Mouse (Mus musculus): ENCODE results near the gene Csnk2a1. TPM values are rescaled to one million over a fixed set of nuclear protein-coding genes. Genes with fewer than 3 reads are reported as not detected.

The Csnk2a1 gene
- polyA plus RNA-seq, 1 experiment from 2014 or later = 75.7 TPM

DNA sequence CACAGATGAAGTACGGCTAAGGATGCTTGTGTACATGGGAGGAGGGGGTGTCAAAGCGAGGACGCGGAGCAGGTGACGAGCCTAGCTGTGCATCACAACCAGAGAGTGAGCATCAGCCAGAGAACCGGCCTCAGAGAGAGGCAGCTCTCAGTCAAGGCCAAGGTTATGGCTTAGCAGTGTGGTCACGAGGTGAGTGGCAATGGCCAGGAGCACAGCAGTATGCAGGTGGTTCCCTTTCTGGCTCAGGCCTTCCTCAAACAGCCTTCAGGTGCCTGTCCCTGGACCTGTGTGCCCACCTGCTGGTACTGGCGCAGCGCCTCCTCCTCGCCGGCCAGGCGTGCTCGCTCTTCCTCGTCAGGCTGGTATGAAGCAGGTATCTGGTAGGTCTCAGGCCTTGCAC, 97.3 kb downstream of the Csnk2a1 start:
- Histone ChIP-seq H3K9ac (ENCODE audit: low read length) (no peak overlapping the region), H3K9me3 (replicated peaks; ENCODE audit: control insufficient read depth, low read length) (no peaks in the 10 kb centered on the region), H3K36me3 (ENCODE audit: control insufficient read depth, insufficient read depth) (peaks cover 62% of the 10 kb centered on the region), H3K4me1 (ENCODE audit: control insufficient read depth, insufficient read depth, low read length) (no peaks in the 10 kb centered on the region), H3K27me3 (ENCODE audit: control insufficient read depth, insufficient read depth, low read length) (no peaks in the 10 kb centered on the region), H3K4me3 (ENCODE audit: low read length) (no peak overlapping the region), H3K27ac (ENCODE audit: low read length) (no peak overlapping the region), H3K4me2 (ENCODE audit: low read depth, low read length) (no peak overlapping the region)
- WGBS = 94% methylated on average over 14 of the region's 14 CpGs
- ATAC-seq (replicated peaks; ENCODE audit: extremely low read depth, insufficient read depth, low FRiP score) = no peak

GRCm38 (mm10) chr2:152324842-152325241, 98.2 kb downstream of the Csnk2a1 start:
- WGBS = 83% methylated on average over 3 of the region's 3 CpGs
- ATAC-seq (replicated peaks; ENCODE audit: extremely low read depth, insufficient read depth, low FRiP score) = no peak
- H3K9ac ChIP-seq (ENCODE audit: low read length) = no peak overlapping the region
- H3K27ac ChIP-seq (ENCODE audit: low read length) = no peak overlapping the region
- no peak overlapping the region for H3K4me3 ChIP-seq (ENCODE audit: low read length)
- H3K4me2 ChIP-seq (ENCODE audit: low read depth, low read length) = no peak overlapping the region
- no peaks in the 10 kb centered on the region for H3K27me3 ChIP-seq (ENCODE audit: control insufficient read depth, insufficient read depth, low read length)
- no peaks in the 10 kb centered on the region for H3K4me1 ChIP-seq (ENCODE audit: control insufficient read depth, insufficient read depth, low read length)
- H3K36me3 ChIP-seq (ENCODE audit: control insufficient read depth, insufficient read depth) = peaks cover 59% of the 10 kb centered on the region
- H3K9me3 ChIP-seq (replicated peaks; ENCODE audit: control insufficient read depth, low read length) = no peaks in the 10 kb centered on the region

DNA sequence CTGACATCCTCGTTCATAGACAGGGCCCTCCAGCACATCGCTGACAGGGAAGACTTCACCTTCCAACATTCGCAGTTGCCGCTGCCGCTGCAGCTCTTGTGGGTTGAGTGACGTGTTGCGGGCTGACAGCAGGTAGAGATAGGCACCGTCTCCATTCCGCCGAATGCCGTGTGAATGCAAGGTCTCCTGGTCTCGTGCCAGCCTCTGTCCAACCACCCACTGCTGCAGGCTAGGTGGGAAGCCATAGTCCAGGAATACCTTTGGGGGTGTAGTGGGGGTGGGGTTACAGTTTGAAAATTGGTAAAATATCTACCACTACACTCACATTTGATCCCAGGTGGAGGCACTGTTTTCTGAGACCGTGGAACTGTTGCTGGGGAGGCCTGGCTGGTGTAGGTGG, 99.5 kb downstream of the Csnk2a1 start:
- ATAC-seq (replicated peaks; ENCODE audit: extremely low read depth, insufficient read depth, low FRiP score) = no peak
- WGBS = 67% methylated on average over 13 of the region's 13 CpGs
- no peak overlapping the region for H3K9ac ChIP-seq (ENCODE audit: low read length)
- H3K9me3 ChIP-seq (replicated peaks; ENCODE audit: control insufficient read depth, low read length) = no peaks in the 10 kb centered on the region
- no peak overlapping the region for H3K4me2 ChIP-seq (ENCODE audit: low read depth, low read length)
- H3K36me3 ChIP-seq (ENCODE audit: control insufficient read depth, insufficient read depth) = peaks cover 48% of the 10 kb centered on the region
- no peak overlapping the region for H3K4me3 ChIP-seq (ENCODE audit: low read length)
- H3K4me1 ChIP-seq (ENCODE audit: control insufficient read depth, insufficient read depth, low read length) = peaks cover 9% of the 10 kb centered on the region
- H3K27me3 ChIP-seq (ENCODE audit: control insufficient read depth, insufficient read depth, low read length) = no peaks in the 10 kb centered on the region
- no peak overlapping the region for H3K27ac ChIP-seq (ENCODE audit: low read length)

GRCm38 (mm10) chr2:152326654-152327053, 100.0 kb downstream of the Csnk2a1 start:
- Histone ChIP-seq H3K4me1 (ENCODE audit: control insufficient read depth, insufficient read depth, low read length) (peaks cover 13% of the 10 kb centered on the region), H3K27ac (ENCODE audit: low read length) (no peak overlapping the region), H3K4me2 (ENCODE audit: low read depth, low read length) (no peak overlapping the region), H3K27me3 (ENCODE audit: control insufficient read depth, insufficient read depth, low read length) (no peaks in the 10 kb centered on the region), H3K36me3 (ENCODE audit: control insufficient read depth, insufficient read depth) (peaks cover 43% of the 10 kb centered on the region), H3K4me3 (ENCODE audit: low read length) (no peak overlapping the region), H3K9ac (ENCODE audit: low read length) (no peak overlapping the region), H3K9me3 (replicated peaks; ENCODE audit: control insufficient read depth, low read length) (no peaks in the 10 kb centered on the region)
- ATAC-seq (replicated peaks; ENCODE audit: extremely low read depth, insufficient read depth, low FRiP score) = no peak
- WGBS = 82% methylated on average over 8 of the region's 8 CpGs

DNA sequence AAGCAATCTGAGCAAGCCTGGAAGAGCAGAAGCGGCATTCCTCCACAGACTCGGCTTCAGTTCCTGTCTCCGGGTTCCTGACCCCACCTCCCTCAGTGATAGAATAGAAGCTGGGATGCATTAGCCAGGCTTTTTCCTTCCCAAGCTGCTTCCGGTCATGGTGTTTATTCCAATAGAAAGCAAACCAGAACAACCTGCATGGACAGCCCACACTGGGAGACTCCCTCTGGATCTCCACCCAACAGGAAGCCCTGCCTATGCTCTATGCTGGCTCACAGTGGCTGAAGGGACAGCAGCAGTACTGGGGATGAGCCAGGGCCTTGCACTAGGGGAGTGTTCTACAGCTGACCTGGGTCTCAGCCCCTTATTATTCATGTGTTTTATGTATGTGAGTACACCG, 101.3 kb downstream of the Csnk2a1 start:
- WGBS = 63% methylated on average over 5 of the region's 5 CpGs
- Histone ChIP-seq H3K4me1 (ENCODE audit: control insufficient read depth, insufficient read depth, low read length) (peaks cover 15% of the 10 kb centered on the region), H3K9me3 (replicated peaks; ENCODE audit: control insufficient read depth, low read length) (no peaks in the 10 kb centered on the region), H3K27ac (ENCODE audit: low read length) (no peak overlapping the region), H3K9ac (ENCODE audit: low read length) (no peak overlapping the region), H3K36me3 (ENCODE audit: control insufficient read depth, insufficient read depth) (peaks cover 33% of the 10 kb centered on the region), H3K4me2 (ENCODE audit: low read depth, low read length) (no peak overlapping the region), H3K27me3 (ENCODE audit: control insufficient read depth, insufficient read depth, low read length) (no peaks in the 10 kb centered on the region), H3K4me3 (ENCODE audit: low read length) (no peak overlapping the region)
- no peak for ATAC-seq (replicated peaks; ENCODE audit: extremely low read depth, insufficient read depth, low FRiP score)

DNA sequence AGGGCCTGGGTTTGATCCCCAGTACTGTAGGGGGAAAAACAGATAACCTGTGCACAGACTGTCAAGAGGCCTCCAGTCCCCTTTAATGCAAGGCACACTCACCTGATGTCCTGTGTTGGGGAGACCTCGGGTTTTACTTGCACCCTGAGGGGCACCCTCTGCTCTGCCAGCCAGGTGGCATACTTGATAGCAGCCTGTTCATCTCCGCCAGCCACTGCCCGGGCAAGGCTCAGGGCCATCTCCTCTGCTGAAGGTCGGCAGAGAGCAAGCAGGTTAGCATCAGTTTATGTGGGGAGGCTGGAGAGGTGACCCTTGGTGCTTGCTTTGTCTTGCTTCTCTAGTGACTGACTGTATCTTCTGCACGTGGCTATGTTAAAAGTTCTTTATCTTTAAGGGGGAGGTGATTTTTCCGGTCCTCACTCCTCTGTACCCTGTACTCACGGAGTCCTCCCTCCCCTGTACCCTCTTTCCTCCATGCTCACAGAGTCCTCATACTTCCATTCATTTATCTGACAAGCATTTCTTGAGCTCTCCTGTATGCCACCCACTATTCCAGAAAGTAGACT, 104.3 kb downstream of the Csnk2a1 start:
- H3K36me3 ChIP-seq (ENCODE audit: control insufficient read depth, insufficient read depth) = peaks cover 11% of the 10 kb centered on the region; the same call in 1 of the 2 replicates
- peaks cover 18% of the 10 kb centered on the region for H3K4me1 ChIP-seq (ENCODE audit: control insufficient read depth, insufficient read depth, low read length)
- no peaks in the 10 kb centered on the region for H3K27me3 ChIP-seq (ENCODE audit: control insufficient read depth, insufficient read depth, low read length)
- 40% methylated on average over 7 of the region's 7 CpGs for WGBS
- no peak overlapping the region for H3K27ac ChIP-seq (ENCODE audit: low read length)
- peak overlapping the region; percentile 94 for H3K4me2 ChIP-seq (ENCODE audit: low read depth, low read length)
- peak overlapping the region; percentile 98 for H3K4me3 ChIP-seq (ENCODE audit: low read length)
- peak overlapping the region; percentile 96; the same call in 1 of the 2 replicates for H3K9ac ChIP-seq (ENCODE audit: low read length)
- no peaks in the 10 kb centered on the region for H3K9me3 ChIP-seq (replicated peaks; ENCODE audit: control insufficient read depth, low read length)
- ATAC-seq (replicated peaks; ENCODE audit: extremely low read depth, insufficient read depth, low FRiP score) = no peak

Other genes starting within 250 kb of the Csnk2a1 start
- 10.9 and 12.3 TPM in 2 replicates for gene Fam110a, start 246.6 kb upstream of the Csnk2a1 start, polyA plus RNA-seq (2015; fragmentation: Nextera tagmentation; extraction: Ambion mirVana)
- gene Slc52a3, start 230.3 kb upstream of the Csnk2a1 start, polyA plus RNA-seq (2015; fragmentation: Nextera tagmentation; extraction: Ambion mirVana) = 1.1 TPM in 2 replicates
- gene Scrt2, start 145.3 kb upstream of the Csnk2a1 start, polyA plus RNA-seq (2015; fragmentation: Nextera tagmentation; extraction: Ambion mirVana) = not detected in 2 replicates
- gene Srxn1, start 121.3 kb upstream of the Csnk2a1 start, polyA plus RNA-seq (2015; fragmentation: Nextera tagmentation; extraction: Ambion mirVana) = 7.6 and 10.3 TPM in 2 replicates
- 13.4 and 14.0 TPM in 2 replicates for gene Tcf15, start 83.3 kb upstream of the Csnk2a1 start, polyA plus RNA-seq (2015; fragmentation: Nextera tagmentation; extraction: Ambion mirVana)
- 33.1 and 34.0 TPM in 2 replicates for gene Tbc1d20, start 67.0 kb downstream of the Csnk2a1 start, polyA plus RNA-seq (2015; fragmentation: Nextera tagmentation; extraction: Ambion mirVana)
- gene Rbck1, start 105.8 kb downstream of the Csnk2a1 start, polyA plus RNA-seq (2015; fragmentation: Nextera tagmentation; extraction: Ambion mirVana) = 78.3 and 82.4 TPM in 2 replicates
- 3.3 and 3.8 TPM in 2 replicates for gene Trib3, start 117.2 kb downstream of the Csnk2a1 start, polyA plus RNA-seq (2015; fragmentation: Nextera tagmentation; extraction: Ambion mirVana)
- 1.2 and 1.3 TPM in 2 replicates for gene Nrsn2, start 149.8 kb downstream of the Csnk2a1 start, polyA plus RNA-seq (2015; fragmentation: Nextera tagmentation; extraction: Ambion mirVana)
- 5.4 and 7.3 TPM in 2 replicates for gene Sox12, start 171.2 kb downstream of the Csnk2a1 start, polyA plus RNA-seq (2015; fragmentation: Nextera tagmentation; extraction: Ambion mirVana)
- 24.3 and 26.0 TPM in 2 replicates for gene Zcchc3, start 188.2 kb downstream of the Csnk2a1 start, polyA plus RNA-seq (2015; fragmentation: Nextera tagmentation; extraction: Ambion mirVana)
- gene 6820408C15Rik, start 188.7 kb downstream of the Csnk2a1 start, polyA plus RNA-seq (2015; fragmentation: Nextera tagmentation; extraction: Ambion mirVana) = 3.5 TPM in 2 replicates
- not detected in 2 replicates for gene Defb23, start 237.8 kb downstream of the Csnk2a1 start, polyA plus RNA-seq (2015; fragmentation: Nextera tagmentation; extraction: Ambion mirVana)